8 mouse cellular contexts compared by ENCODE assay signal in the genomic region with DNA sequence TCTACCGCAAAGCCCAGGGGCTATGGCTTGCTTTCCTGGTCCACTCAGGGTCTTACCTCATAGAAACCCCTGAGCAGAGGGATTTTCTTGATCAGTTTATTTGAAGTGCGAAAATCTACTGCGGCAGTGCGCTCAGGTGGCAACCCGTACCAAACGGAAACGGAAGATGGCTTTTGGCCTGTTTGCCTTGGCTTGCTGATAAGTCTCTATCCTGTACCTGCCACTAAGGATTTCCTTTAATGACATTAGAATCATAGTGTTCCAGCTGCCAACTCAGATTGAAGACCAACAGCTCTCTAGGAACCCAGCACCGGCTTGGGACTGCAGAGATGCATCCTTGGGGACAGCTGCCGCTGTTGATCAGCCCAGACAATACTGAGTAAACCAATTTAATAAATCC. TPM values are rescaled to one million over a fixed set of nuclear protein-coding genes. Genes with fewer than 3 reads are reported as not detected.
DNase-seq lines count a peak whose midpoint lies in the region; ATAC-seq and TF ChIP-seq lines count a peak whose summit lies in the region.

No protein-coding gene starts in this region.

- peaks cover 8% of the 10 kb centered on the region for H3K36me3 ChIP-seq in kidney, embryonic 16.5 days (ENCODE audit: insufficient read depth, low read length)
- peaks cover 3% of the 10 kb centered on the region; the same call in 1 of the 2 replicates for H3K36me3 ChIP-seq in hindbrain, postnatal 0 days (ENCODE audit: insufficient read depth, low read length)
- peaks cover 7% of the 10 kb centered on the region; the same call in 1 of the 2 replicates for H3K36me3 ChIP-seq in midbrain, postnatal 0 days (ENCODE audit: insufficient read depth, low read length)

- H3K9me3 ChIP-seq in kidney, embryonic 16.5 days (ENCODE audit: low read length), result no peaks in the 10 kb centered on the region
- H3K9me3 ChIP-seq in hindbrain, postnatal 0 days (ENCODE audit: low read length), result no peaks in the 10 kb centered on the region
- H3K9me3 ChIP-seq in midbrain, postnatal 0 days (ENCODE audit: low read length), result no peaks in the 10 kb centered on the region

- H3K4me1 ChIP-seq in kidney, embryonic 16.5 days (ENCODE audit: insufficient read depth, low read length), result peaks cover 30% of the 10 kb centered on the region
- H3K4me1 ChIP-seq in cortical plate, adult 2 months (ENCODE audit: control insufficient read depth, insufficient read depth, low read length), result no peaks in the 10 kb centered on the region; the same call in 1 of the 2 replicates
- no peaks in the 10 kb centered on the region for H3K4me1 ChIP-seq in hindbrain, postnatal 0 days (ENCODE audit: insufficient read depth, low read length)
- no peaks in the 10 kb centered on the region for H3K4me1 ChIP-seq in midbrain, postnatal 0 days (ENCODE audit: insufficient read depth, low read length)

- no peaks in the 10 kb centered on the region for H3K27me3 ChIP-seq in kidney, embryonic 16.5 days (ENCODE audit: insufficient read depth, low read length)
- no peaks in the 10 kb centered on the region for H3K27me3 ChIP-seq in hindbrain, postnatal 0 days (ENCODE audit: insufficient read depth, low read length)
- H3K27me3 ChIP-seq in midbrain, postnatal 0 days (ENCODE audit: insufficient read depth, low read length), result no peaks in the 10 kb centered on the region; the same call in 1 of the 2 replicates

- no peak overlapping the region; the same call in 1 of the 2 replicates for H3K9ac ChIP-seq in kidney, embryonic 16.5 days (replicated peaks; ENCODE audit: low read length)
- H3K9ac ChIP-seq in hindbrain, postnatal 0 days (replicated peaks; ENCODE audit: low read length), result no peak overlapping the region
- no peak overlapping the region for H3K9ac ChIP-seq in midbrain, postnatal 0 days (replicated peaks; ENCODE audit: low read length, poor library complexity, severe bottlenecking)

- TF ChIP-seq CTCF in cortical plate, adult 2 months (IDR thresholded peaks at IDR 0.05; ENCODE audit: extremely low read depth, insufficient read depth, low read length), result no peak
- no peak for TF ChIP-seq CTCF in hindbrain, postnatal 0 days (IDR thresholded peaks at IDR 0.05; ENCODE audit: low read depth)
- no peak for TF ChIP-seq CTCF in midbrain, postnatal 0 days (IDR thresholded peaks at IDR 0.05)

- ATAC-seq in kidney, embryonic 16.5 days (ENCODE audit: low FRiP score, low TSS enrichment), result no peak
- ATAC-seq in hindbrain, postnatal 0 days, result no peak
- ATAC-seq in midbrain, postnatal 0 days (ENCODE audit: low FRiP score), result no peak

- no peak for DNase-seq in kidney, postnatal 25 days
- DNase-seq in hindbrain, postnatal 0 days (ENCODE audit: low spot score), result no peak
- DNase-seq in midbrain, postnatal 0 days (ENCODE audit: low spot score), result no peak
- no peak for DNase-seq in left cerebral cortex, postnatal 25 days (ENCODE audit: low spot score in 2 of 2)
- no peak for DNase-seq in ovary, adult 18-20 months (ENCODE audit: low spot score)
- DNase-seq in adrenal gland, adult (ENCODE audit: inconsistent age in 2 of 2, low spot score in 1 of 2), result no peak

- 79% methylated on average over 9 of the region's 9 CpGs for WGBS in kidney, embryonic 16.5 days
- 73% methylated on average over 9 of the region's 9 CpGs for WGBS in hindbrain, postnatal 0 days
- WGBS in midbrain, postnatal 0 days, result 57% methylated on average over 9 of the region's 9 CpGs

- H3K4me3 ChIP-seq in kidney, embryonic 16.5 days (ENCODE audit: low read length), result peak overlapping the region; percentile 70
- H3K4me3 ChIP-seq in cortical plate, adult 2 months (ENCODE audit: insufficient read depth, low read length), result peak overlapping the region; percentile 31; the same call in 1 of the 2 replicates
- H3K4me3 ChIP-seq in hindbrain, postnatal 0 days (ENCODE audit: low read length), result no peak overlapping the region
- peak overlapping the region; percentile 68; the same call in 1 of the 2 replicates for H3K4me3 ChIP-seq in midbrain, postnatal 0 days (ENCODE audit: low read depth, low read length)

- no peak for TF ChIP-seq POLR2A in cortical plate, adult 2 months (IDR thresholded peaks at IDR 0.05; ENCODE audit: extremely low read depth, insufficient read depth, low read length)

- intact Hi-C loops in left cerebral cortex, postnatal 25 days (cut with DNase I), result no loop called here

- peak overlapping the region; percentile 74 for H3K4me2 ChIP-seq in kidney, embryonic 16.5 days (replicated peaks; ENCODE audit: low read depth, low read length)
- H3K4me2 ChIP-seq in hindbrain, postnatal 0 days (ENCODE audit: low read depth, low read length), result peak overlapping the region; percentile 81; the same call in 1 of the 2 replicates
- peak overlapping the region; percentile 76 for H3K4me2 ChIP-seq in midbrain, postnatal 0 days (ENCODE audit: low read depth, low read length, poor library complexity, severe bottlenecking)

- no peak overlapping the region for H3K27ac ChIP-seq in kidney, embryonic 16.5 days (ENCODE audit: low read length)
- no peak overlapping the region for H3K27ac ChIP-seq in cortical plate, adult 2 months (ENCODE audit: insufficient read depth, low read length)
- H3K27ac ChIP-seq in hindbrain, postnatal 0 days, result no peak overlapping the region
- H3K27ac ChIP-seq in midbrain, postnatal 0 days (ENCODE audit: low read depth, low read length), result no peak overlapping the region

RNA-seq across cellular contexts. Expression of gene Gdpgp1, which starts 1.1 kb away (rescaled TPM):
- 3.5 and 4.0 TPM in 2 replicates for polyA plus RNA-seq in kidney, embryonic 16.5 days (2015; fragmentation: Nextera tagmentation; extraction: Ambion mirVana)
- 3.4 and 3.7 TPM in 2 replicates for polyA plus RNA-seq in cortical plate, adult 2 months (2012; rRNA removed)
- 5.5 and 6.8 TPM in 2 replicates for total RNA-seq in hindbrain, postnatal 0 days (2014; rRNA removed)
- 2.3 and 2.8 TPM in 2 replicates for polyA plus RNA-seq in hindbrain, postnatal 0 days (2015; fragmentation: Nextera tagmentation; extraction: Ambion mirVana)
- 5.9 and 7.4 TPM in 2 replicates for total RNA-seq in midbrain, postnatal 0 days (2014; rRNA removed)
- 2.5 and 2.8 TPM in 2 replicates for polyA plus RNA-seq in midbrain, postnatal 0 days (2015; fragmentation: Nextera tagmentation; extraction: Ambion mirVana)
- 1 to 10 TPM; 5.9 to 6.6 TPM for total RNA-seq in left cerebral cortex, postnatal 25 days (2021)

RNA-seq across cellular contexts. Expression of gene Cib1, which starts 1.2 kb away (rescaled TPM):
- 131 and 144 TPM in 2 replicates for polyA plus RNA-seq in kidney, embryonic 16.5 days (2015; fragmentation: Nextera tagmentation; extraction: Ambion mirVana)
- 31.9 and 35.9 TPM in 2 replicates for polyA plus RNA-seq in cortical plate, adult 2 months (2012; rRNA removed)
- 33.5 and 34.1 TPM in 2 replicates for total RNA-seq in hindbrain, postnatal 0 days (2014; rRNA removed)
- 49.9 and 55.6 TPM in 2 replicates for polyA plus RNA-seq in hindbrain, postnatal 0 days (2015; fragmentation: Nextera tagmentation; extraction: Ambion mirVana)
- total RNA-seq in midbrain, postnatal 0 days (2014; rRNA removed), result 15.2 and 22.3 TPM in 2 replicates
- 30.6 and 33.7 TPM in 2 replicates for polyA plus RNA-seq in midbrain, postnatal 0 days (2015; fragmentation: Nextera tagmentation; extraction: Ambion mirVana)
- 10 to 100 TPM; 18.4 to 19.9 TPM for total RNA-seq in left cerebral cortex, postnatal 25 days (2021)

RNA-seq across cellular contexts. Expression of gene Ttll13, which starts 12.4 kb away (rescaled TPM):
- polyA plus RNA-seq in kidney, embryonic 16.5 days (2015; fragmentation: Nextera tagmentation; extraction: Ambion mirVana), result 0.87 and 1.4 TPM in 2 replicates
- 0.98 and 1.5 TPM in 2 replicates for polyA plus RNA-seq in cortical plate, adult 2 months (2012; rRNA removed)
- 0.61 and 0.73 TPM in 2 replicates for total RNA-seq in hindbrain, postnatal 0 days (2014; rRNA removed)
- polyA plus RNA-seq in hindbrain, postnatal 0 days (2015; fragmentation: Nextera tagmentation; extraction: Ambion mirVana), result 1.8 and 2.7 TPM in 2 replicates
- total RNA-seq in midbrain, postnatal 0 days (2014; rRNA removed), result 1.2 and 1.6 TPM in 2 replicates
- 2.4 and 3.2 TPM in 2 replicates for polyA plus RNA-seq in midbrain, postnatal 0 days (2015; fragmentation: Nextera tagmentation; extraction: Ambion mirVana)
- 1 to 10 TPM; 1.1 to 2.2 TPM for total RNA-seq in left cerebral cortex, postnatal 25 days (2021)

RNA-seq across cellular contexts. Expression of gene Ngrn, which starts 27.2 kb away (rescaled TPM):
- polyA plus RNA-seq in kidney, embryonic 16.5 days (2015; fragmentation: Nextera tagmentation; extraction: Ambion mirVana), result 51.7 and 51.9 TPM in 2 replicates
- polyA plus RNA-seq in cortical plate, adult 2 months (2012; rRNA removed), result 55.6 and 56.0 TPM in 2 replicates
- 47.6 and 48.6 TPM in 2 replicates for total RNA-seq in hindbrain, postnatal 0 days (2014; rRNA removed)
- polyA plus RNA-seq in hindbrain, postnatal 0 days (2015; fragmentation: Nextera tagmentation; extraction: Ambion mirVana), result 69.8 and 71.9 TPM in 2 replicates
- total RNA-seq in midbrain, postnatal 0 days (2014; rRNA removed), result 50.9 and 76.4 TPM in 2 replicates
- polyA plus RNA-seq in midbrain, postnatal 0 days (2015; fragmentation: Nextera tagmentation; extraction: Ambion mirVana), result 80.6 and 84.8 TPM in 2 replicates
- 10 to 100 TPM; 43.5 to 45.1 TPM for total RNA-seq in left cerebral cortex, postnatal 25 days (2021)

RNA-seq across cellular contexts. Expression of gene Vps33b, which starts 35.6 kb away (rescaled TPM):
- 11.4 and 17.0 TPM in 2 replicates for polyA plus RNA-seq in kidney, embryonic 16.5 days (2015; fragmentation: Nextera tagmentation; extraction: Ambion mirVana)
- 23.2 and 25.6 TPM in 2 replicates for polyA plus RNA-seq in cortical plate, adult 2 months (2012; rRNA removed)
- total RNA-seq in hindbrain, postnatal 0 days (2014; rRNA removed), result 23.8 and 24.3 TPM in 2 replicates
- polyA plus RNA-seq in hindbrain, postnatal 0 days (2015; fragmentation: Nextera tagmentation; extraction: Ambion mirVana), result 11.6 and 15.4 TPM in 2 replicates
- total RNA-seq in midbrain, postnatal 0 days (2014; rRNA removed), result 25.0 and 35.4 TPM in 2 replicates
- 15.3 and 18.3 TPM in 2 replicates for polyA plus RNA-seq in midbrain, postnatal 0 days (2015; fragmentation: Nextera tagmentation; extraction: Ambion mirVana)
- total RNA-seq in left cerebral cortex, postnatal 25 days (2021), result 10 to 100 TPM; 20.2 to 20.6 TPM
